Mouse (Mus musculus) CH12.LX (cell line): ENCODE results near the gene Gdap1l1.

Source experiments
- CTCF ChIP-seq, 2 experiments: IDR thresholded peaks in 1 of 2; conservative IDR thresholded peaks in 1 of 2; 2 replicates each; pipeline ENCODE4 v1.5.1; 2011 to 2012; ENCODE audit warnings: low read depth in 2 of 2, low read length in 2 of 2, improper control_type of control experiment in 1 of 2, inconsistent platforms in 1 of 2, mild to moderate bottlenecking in 1 of 2, moderate library complexity in 1 of 2
- E2F4 ChIP-seq: IDR thresholded peaks from 2 replicates; pipeline ENCODE4 v1.6.1; 2011; ENCODE audit warnings: low read depth, low read length, improper control_type of control experiment; ENCODE audit not compliant: insufficient replicate concordance
- MYC ChIP-seq: IDR thresholded peaks from 2 replicates; pipeline ENCODE4 v1.6.1; 2011; ENCODE audit warnings: low read depth, mild to moderate bottlenecking, improper control_type of control experiment, low read length
- POLR2A ChIP-seq: IDR thresholded peaks from 2 replicates; pipeline ENCODE4 v1.6.1; 2011; ENCODE audit warnings: low read depth, mild to moderate bottlenecking, improper control_type of control experiment, low read length
- POLR2AphosphoS2 ChIP-seq: IDR thresholded peaks from 2 replicates; pipeline ENCODE4 v1.6.1; 2011; ENCODE audit warnings: low read depth, low read length, improper control_type of control experiment
- TCF12 ChIP-seq: IDR thresholded peaks from 2 replicates; pipeline ENCODE4 v1.6.1; 2014; ENCODE audit warnings: low read depth, mild to moderate bottlenecking, inconsistent platforms, low read length, improper control_type of control experiment
- ZC3H11A ChIP-seq: IDR thresholded peaks from 2 replicates; pipeline ENCODE4 v1.6.1; 2012; ENCODE audit warnings: low read depth, mild to moderate bottlenecking, inconsistent platforms, low read length, improper control_type of control experiment

DNA sequence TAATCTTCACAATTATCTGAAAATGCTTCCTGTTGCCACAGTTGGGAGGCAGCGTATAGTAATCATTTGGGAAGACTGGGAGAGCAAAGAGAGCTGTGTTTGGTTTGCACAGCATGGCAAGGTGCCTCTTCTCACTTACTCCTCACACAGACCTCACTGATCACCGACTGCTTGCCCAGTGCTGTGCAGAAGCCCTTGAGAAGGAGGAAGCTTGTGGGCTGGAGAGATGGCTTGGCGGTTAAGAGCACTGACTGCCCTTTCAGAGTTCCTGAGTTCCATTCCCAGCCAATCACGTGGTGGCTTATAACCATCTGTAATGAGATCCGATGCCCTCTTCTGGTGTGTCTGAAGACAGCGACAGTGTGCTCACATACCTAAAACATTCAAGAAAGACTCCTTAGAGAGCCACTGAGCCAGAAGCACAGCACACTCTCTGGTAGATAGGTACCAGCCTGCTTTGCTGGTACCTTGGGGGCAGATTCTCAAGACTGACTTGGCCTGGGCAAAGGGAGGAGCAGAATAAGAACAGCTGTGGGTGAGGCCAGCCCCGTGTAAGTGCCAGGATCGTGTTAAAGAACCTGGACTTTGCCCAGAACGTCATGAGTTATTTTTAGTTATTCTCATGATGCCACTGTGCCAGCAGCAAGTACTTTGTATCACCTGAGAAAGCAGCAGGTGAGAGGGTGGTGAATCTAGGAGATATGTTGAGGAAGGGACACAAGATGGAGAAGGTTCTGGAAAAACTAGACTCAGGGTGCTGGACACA, 15.2 kb upstream of the Gdap1l1 start:
- TF ChIP-seq CTCF (conservative IDR thresholded peaks at IDR 0.05 in 1 of 2, IDR thresholded peaks at IDR 0.05 in 1 of 2; ENCODE audit: low read depth in 2 of 2, low read length in 2 of 2), result no peak
- TF ChIP-seq E2F4, result no peak
- no peak for TF ChIP-seq ZC3H11A
- no peak for TF ChIP-seq TCF12
- TF ChIP-seq POLR2AphosphoS2, result no peak
- TF ChIP-seq POLR2A, result no peak
- TF ChIP-seq MYC, result no peak
